In the genomic region with DNA sequence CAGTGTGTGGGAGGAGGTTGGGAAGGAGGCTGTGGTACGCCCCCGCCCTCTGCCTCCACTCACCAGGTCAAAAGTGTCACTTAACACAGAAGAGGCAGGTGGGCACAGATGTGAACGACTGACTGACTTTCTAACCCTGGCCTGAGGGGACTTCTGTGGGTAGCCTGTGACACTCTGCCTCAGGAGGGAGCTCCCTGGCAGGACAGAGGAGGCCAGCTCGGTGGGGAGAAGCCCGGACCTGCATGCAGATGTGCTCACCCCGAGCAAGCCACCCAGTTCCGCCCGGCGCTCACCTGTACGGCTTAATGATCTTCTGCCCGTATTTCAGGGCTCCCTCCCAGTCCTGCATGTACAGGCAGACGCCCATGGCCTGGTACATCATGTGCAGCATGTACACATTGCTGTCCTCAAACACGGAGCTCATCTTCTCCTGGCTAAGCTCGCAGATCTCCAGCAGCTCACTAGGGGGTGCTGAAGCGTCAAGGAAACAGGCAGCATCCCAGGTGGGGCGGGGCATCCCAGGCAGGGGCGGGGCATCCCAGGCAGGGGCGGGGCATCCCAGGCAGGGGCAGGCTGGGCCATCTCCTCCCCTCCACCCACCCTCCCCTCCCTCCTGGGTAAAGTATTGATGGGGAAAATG, we compare ENCODE assay signal across 8 mouse cellular contexts. TPM values are rescaled to one million over a fixed set of nuclear protein-coding genes. Genes with fewer than 3 reads are reported as not detected.
A peak's percentile ranks its signal among the peaks of the same experiment; 100 is the strongest.
DNase-seq lines count a peak whose midpoint lies in the region; ATAC-seq and TF ChIP-seq lines count a peak whose summit lies in the region.
"Had no signal": no experiment of that assay in that cellular context is flagged by ENCODE, and none has a peak within 500 bp of the region (broad histone marks: within the 10 kb centered on the region; RNA-seq: fewer than 3 reads in every experiment).

No protein-coding gene starts in this region.

- H3K79me2 ChIP-seq in CH12.LX (replicated peaks; ENCODE audit: control insufficient read depth, extremely low read depth, insufficient read depth, poor library complexity, severe bottlenecking) = no peaks in the 10 kb centered on the region

- TF ChIP-seq POLR2A in CH12.LX (IDR thresholded peaks at IDR 0.05; ENCODE audit: low read depth, low read length) = no peak

- H3K9me3 ChIP-seq in CH12.LX (replicated peaks; ENCODE audit: low read length) = no peaks in the 10 kb centered on the region
- no peaks in the 10 kb centered on the region for H3K9me3 ChIP-seq in liver, postnatal 0 days (ENCODE audit: low read length)

- H3K4me3 ChIP-seq in CH12.LX (replicated peaks in 1 of 3; ENCODE audit: low read depth in 2 of 3, low read length in 2 of 3, poor library complexity in 1 of 3) = no peak overlapping the region
- H3K4me3 ChIP-seq in layer of hippocampus, adult 2 months = no peak overlapping the region
- H3K4me3 ChIP-seq in liver, postnatal 0 days (ENCODE audit: low read depth, low read length) = no peak overlapping the region
- H3K4me3 ChIP-seq: erythroblast, embryonic 14.5 days had no signal

- no peak overlapping the region for H3K9ac ChIP-seq in CH12.LX (ENCODE audit: insufficient read depth, low read depth)
- H3K9ac ChIP-seq in liver, postnatal 0 days (replicated peaks) = no peak overlapping the region

- H3K36me3 ChIP-seq in CH12.LX (replicated peaks in 1 of 2; ENCODE audit: control insufficient read depth in 1 of 2, insufficient read depth in 1 of 2, low read length in 1 of 2) = peaks cover 32 to 98% of the 10 kb centered on the region in 2 experiments
- peaks cover 2% of the 10 kb centered on the region; the same call in 1 of the 2 replicates for H3K36me3 ChIP-seq in liver, postnatal 0 days (replicated peaks; ENCODE audit: insufficient read depth, low read length)

- no peak for TF ChIP-seq EP300 in CH12.LX (IDR thresholded peaks at IDR 0.05; ENCODE audit: low read length)
- TF ChIP-seq EP300 in liver, postnatal 0 days (IDR thresholded peaks at IDR 0.05; ENCODE audit: low read depth) = no peak

- dilution Hi-C loops in CH12.LX (cut with MboI; ENCODE audit: extremely low pct_ligation_motif_present, extremely low pct_unique_long_range_greater_than_20kb, low sequenced_read_pairs) = no loop called here

- no peak overlapping the region for H3K4me2 ChIP-seq in CH12.LX (ENCODE audit: insufficient read depth, low read depth, poor library complexity, severe bottlenecking)
- no peak overlapping the region for H3K4me2 ChIP-seq in liver, postnatal 0 days (ENCODE audit: low read depth, low read length)

- in situ Hi-C loops in CH12.LX (cut with MboI; ENCODE audit: low pct_ligation_motif_present, low pct_unique_long_range_greater_than_20kb, low sequenced_read_pairs) = loop anchor here (5.0 kb wide), 1 partner anchor 176 kb away; no protein-coding TSS in a partner anchor

- peak in 1 of 2 experiments; percentile 56; a peak in 2 of 4 replicates for TF ChIP-seq CTCF in CH12.LX (conservative IDR thresholded peaks at IDR 0.05 in 1 of 2, IDR thresholded peaks at IDR 0.05 in 1 of 2; ENCODE audit: low read depth in 2 of 2, low read length in 2 of 2)
- peak; percentile 71 for TF ChIP-seq CTCF in layer of hippocampus, adult 2 months (conservative IDR thresholded peaks at IDR 0.05)
- TF ChIP-seq CTCF in liver, postnatal 0 days (IDR thresholded peaks at IDR 0.05; ENCODE audit: low read depth) = peak; percentile 62

- H3K4me1 ChIP-seq in CH12.LX (ENCODE audit: control insufficient read depth in 1 of 2, insufficient read depth in 2 of 2) = peaks cover 0 to 8% of the 10 kb centered on the region in 2 experiments; a peak in 1 of 4 replicates
- no peaks in the 10 kb centered on the region for H3K4me1 ChIP-seq in liver, postnatal 0 days (ENCODE audit: insufficient read depth)

- no peak overlapping the region for H3K27ac ChIP-seq in CH12.LX (ENCODE audit: insufficient read depth, low read depth)
- peak overlapping the region; percentile 65 for H3K27ac ChIP-seq in layer of hippocampus, adult 2 months
- H3K27ac ChIP-seq in liver, postnatal 0 days (ENCODE audit: low read depth) = no peak overlapping the region

- peak; percentile 59 for ATAC-seq in granulocyte monocyte progenitor cell, adult 5-6 weeks (replicated peaks; ENCODE audit: poor library complexity, severe bottlenecking)
- 0 out of 2 replicates have a peak, but pooled peaks have one; percentile 22 for ATAC-seq in liver, postnatal 0 days

- 61% methylated on average over 17 of the region's 18 CpGs for WGBS in liver, postnatal 0 days (ENCODE audit: insufficient replicate concordance)

- peak; percentile 22 for TF ChIP-seq RAD21 in CH12.LX (IDR thresholded peaks at IDR 0.05; ENCODE audit: low read depth, low read length)

- no peaks in the 10 kb centered on the region for H3K27me3 ChIP-seq in CH12.LX (replicated peaks)
- H3K27me3 ChIP-seq in liver, postnatal 0 days (ENCODE audit: insufficient read depth, low read length) = no peaks in the 10 kb centered on the region

- DNase-seq in 3T3-L1 (ENCODE audit: low read depth, low spot score) (peak; percentile 52), CH12.LX (ENCODE audit: extremely low read depth) (peak; percentile 45)
- peak; percentile 53 for DNase-seq in cerebellum, adult 9-11 months
- DNase-seq in layer of hippocampus, adult 2 months (ENCODE audit: low spot score in 2 of 2) = peak; percentile 37 to 70
- DNase-seq in liver, postnatal 0 days = peak; percentile 65
- DNase-seq in right cerebral cortex, postnatal 10 days (ENCODE audit: low spot score in 2 of 2) = peak; percentile 73 to 78

TF ChIP-seq in CH12.LX, 34 proteins besides CTCF, POLR2A, EP300 and RAD21:
- TF ChIP-seq PAX5 (IDR thresholded peaks at IDR 0.05; ENCODE audit: low read length) (no peak), SMC3 (IDR thresholded peaks at IDR 0.05; ENCODE audit: low read depth, low read length) (peak; percentile 22; the same call in 1 of the 2 replicates)

RNA-seq across cellular contexts. Expression of gene Smyd2, which starts 38.5 kb away (rescaled TPM):
- total RNA-seq in CH12.LX (2012; rRNA removed) = 79.9 and 92.7 TPM in 2 replicates
- 84.7 and 85.8 TPM in 2 replicates for total RNA-seq in CH12.LX (2014; rRNA removed)
- polyA plus RNA-seq in CH12.LX (2012; ENCODE audit: insufficient read length, low read depth) = 103 and 119 TPM in 2 replicates
- total RNA-seq in granulocyte monocyte progenitor cell, adult 5-6 weeks (2014; fragmentation: Nextera tagmentation) = 72.5 and 97.7 TPM in 2 replicates
- 97.8 and 98.0 TPM in 2 replicates for total RNA-seq in granulocyte monocyte progenitor cell, adult 5-6 weeks (2017)
- total RNA-seq in layer of hippocampus, adult 2 months (2021) = 10 to 100 TPM; 75.9 to 79.1 TPM
- 21.4 and 23.3 TPM in 2 replicates for polyA plus RNA-seq in liver, postnatal 0 days (2015; fragmentation: Nextera tagmentation; extraction: Ambion mirVana)
